ENCODE assay signal across 8 mouse cellular contexts in genomic region chr4:59786661-59787060, GRCm38 (mm10). TPM values are rescaled to one million over a fixed set of nuclear protein-coding genes. Genes with fewer than 3 reads are reported as not detected.
DNase-seq lines count a peak whose midpoint lies in the region; ATAC-seq lines count a peak whose summit lies in the region.

No protein-coding gene starts in this region.

- peaks cover 4% of the 10 kb centered on the region; the same call in 1 of the 2 replicates for H3K4me1 ChIP-seq in heart, embryonic 12.5 days (replicated peaks)

- ATAC-seq in heart, embryonic 12.5 days (ENCODE audit: insufficient number of reproducible peaks, low FRiP score) = no peak
- ATAC-seq in granulocyte monocyte progenitor cell, adult 5-6 weeks (replicated peaks; ENCODE audit: poor library complexity, severe bottlenecking) = peak; percentile 31; the same call in 1 of the 2 replicates

- no peaks in the 10 kb centered on the region for H3K27me3 ChIP-seq in heart, embryonic 12.5 days (replicated peaks)

- H3K4me2 ChIP-seq in heart, embryonic 12.5 days = no peak overlapping the region

- no peak overlapping the region for H3K27ac ChIP-seq in heart, embryonic 12.5 days (ENCODE audit: poor library complexity, severe bottlenecking)

- under 1% methylated on average over 7 of the region's 7 CpGs for WGBS in heart, embryonic 12.5 days

- no peak overlapping the region for H3K9ac ChIP-seq in heart, embryonic 12.5 days

- DNase-seq in heart, adult 18-20 months = peak; percentile 56 to 91
- DNase-seq in Muller cell, postnatal 12 days (ENCODE audit: inconsistent ontology term) = peak; percentile 46
- peak; percentile 86 to 91 for DNase-seq in cerebellum, postnatal 25 days
- peak; percentile 52 to 73 for DNase-seq in left cerebral cortex, postnatal 36 days (ENCODE audit: low spot score in 2 of 2)
- DNase-seq in naive thymus-derived CD4-positive, alpha-beta T cell, adult 2 months (ENCODE audit: low read depth) = peak; percentile 86
- DNase-seq in thymus, adult 18-20 months = peak; percentile 28 to 41

- H3K36me3 ChIP-seq in heart, embryonic 12.5 days = no peaks in the 10 kb centered on the region

- no peak overlapping the region for H3K4me3 ChIP-seq in heart, embryonic 12.5 days

- intact Hi-C loops in left cerebral cortex, postnatal 36 days (cut with DNase I) = loop anchor here (1.0 to 2.0 kb wide), 2 partner anchors 64 to 85 kb away; no protein-coding TSS in a partner anchor

- no peaks in the 10 kb centered on the region for H3K9me3 ChIP-seq in heart, embryonic 12.5 days (replicated peaks)

RNA-seq across cellular contexts. Expression of gene Inip, which starts 14.7 kb away (rescaled TPM):
- 10 to 100 TPM; 10.1 to 11.3 TPM for total RNA-seq in heart, adult 18-20 months (2021)
- 43.9 and 47.1 TPM in 2 replicates for polyA plus RNA-seq in heart, embryonic 12.5 days (2016; fragmentation: Nextera tagmentation; extraction: Ambion mirVana)
- total RNA-seq in granulocyte monocyte progenitor cell, adult 5-6 weeks (2014; fragmentation: Nextera tagmentation) = 49.9 and 71.0 TPM in 2 replicates
- total RNA-seq in granulocyte monocyte progenitor cell, adult 5-6 weeks (2017) = 55.9 and 60.1 TPM in 2 replicates
- 10 to 100 TPM; 21.3 to 23.5 TPM for total RNA-seq in left cerebral cortex, postnatal 36 days (2021)

RNA-seq across cellular contexts. Expression of gene Snx30, which starts 19.0 kb away (rescaled TPM):
- total RNA-seq in heart, adult 18-20 months (2021) = 1 to 10 TPM; 6.5 TPM
- 7.5 and 8.6 TPM in 2 replicates for polyA plus RNA-seq in heart, embryonic 12.5 days (2016; fragmentation: Nextera tagmentation; extraction: Ambion mirVana)
- total RNA-seq in granulocyte monocyte progenitor cell, adult 5-6 weeks (2014; fragmentation: Nextera tagmentation) = 18.8 and 23.8 TPM in 2 replicates
- 21.7 and 25.8 TPM in 2 replicates for total RNA-seq in granulocyte monocyte progenitor cell, adult 5-6 weeks (2017)
- 10 to 100 TPM; 31.8 to 33.8 TPM for total RNA-seq in left cerebral cortex, postnatal 36 days (2021)

Comparison
In these comparisons a context has a peak if more than half of its experiments do, and no peak if none do; other contexts are left out.
1. DNase-seq: peak in every context shown above with its lines; median percentile 88 in cerebellum, postnatal 25 days; 86 in naive thymus-derived CD4-positive, alpha-beta T cell, adult 2 months; 74 in heart, adult 18-20 months; 62 in left cerebral cortex, postnatal 36 days; 46 in Muller cell, postnatal 12 days; 34 in thymus, adult 18-20 months.